Mouse (Mus musculus): Measurements from ENCODE around the gene Lamb3. TPM values are rescaled to one million over a fixed set of nuclear protein-coding genes. Genes with fewer than 3 reads are reported as not detected.

Lamb3 gene
- polyA plus RNA-seq, 1 experiment from 2014 or later = 8.6 TPM

DNA sequence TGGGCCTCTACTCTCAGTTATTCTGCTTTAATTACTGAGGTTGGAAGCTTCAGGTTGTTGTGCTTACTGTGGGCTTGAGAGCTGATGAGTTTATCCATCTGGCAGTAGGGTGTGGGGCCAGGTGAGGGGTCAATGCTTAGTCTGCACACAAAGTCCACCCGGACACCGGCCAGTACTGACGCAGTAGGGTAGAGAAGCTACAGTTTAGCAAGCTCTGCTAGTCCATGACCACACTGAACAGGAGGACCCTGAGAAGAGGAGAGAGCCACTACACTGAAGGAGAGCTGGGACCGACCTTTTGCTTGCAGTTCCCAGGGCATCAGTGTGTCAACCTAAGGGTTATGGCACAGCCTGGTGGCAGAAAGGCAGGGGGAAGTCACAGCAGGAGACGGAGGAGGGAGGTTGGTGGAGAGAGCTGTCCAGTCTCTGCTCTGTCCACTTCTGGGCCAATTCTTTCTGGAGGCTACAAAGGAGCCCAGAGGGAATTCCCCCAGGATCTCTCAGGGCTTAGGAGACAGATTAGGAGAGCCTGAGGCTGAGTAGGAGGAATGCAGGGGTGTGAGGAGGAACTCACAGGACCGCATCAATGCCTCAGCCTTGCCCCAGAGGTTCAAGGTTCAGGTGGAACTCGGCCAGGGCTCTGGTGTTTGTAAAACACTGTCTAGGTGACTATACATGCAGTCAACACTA lies 119.1 kb downstream of the Lamb3 start:
- Histone ChIP-seq H3K9me3 (no peaks in the 10 kb centered on the region), H3K4me3 (no peak overlapping the region), H3K27ac (no peak overlapping the region), H3K9ac (no peak overlapping the region), H3K4me2 (no peak overlapping the region), H3K36me3 (no peaks in the 10 kb centered on the region), H3K27me3 (peaks cover 7% of the 10 kb centered on the region; the same call in 1 of the 2 replicates), H3K4me1 (peaks cover 8% of the 10 kb centered on the region; the same call in 1 of the 2 replicates)
- 73% methylated on average over 7 of the region's 7 CpGs for WGBS
- ATAC-seq (ENCODE audit: insufficient number of reproducible peaks, low FRiP score, low TSS enrichment, low read depth) = no peak

DNA sequence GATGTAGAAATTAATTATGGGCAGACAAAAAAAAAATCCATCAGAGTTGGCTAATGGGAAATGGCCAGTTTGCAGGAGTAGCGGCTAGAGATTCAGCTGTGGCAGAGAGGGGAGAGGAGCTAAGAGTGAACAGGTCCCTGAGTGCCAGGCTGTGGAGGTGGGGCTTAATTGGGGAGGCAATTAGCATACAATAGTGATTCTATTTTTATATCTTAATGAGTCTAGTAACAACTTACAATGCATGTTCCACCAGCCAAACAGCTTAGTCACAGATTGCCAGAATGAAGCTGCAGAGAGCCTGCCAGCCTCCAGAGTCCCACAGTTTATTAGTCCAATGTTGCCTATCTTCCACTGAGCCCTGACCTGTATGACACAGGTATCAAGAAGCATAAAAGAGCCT lies 119.7 kb downstream of the Lamb3 start:
- no peak overlapping the region for H3K27ac ChIP-seq
- H3K9me3 ChIP-seq = no peaks in the 10 kb centered on the region
- no peak overlapping the region for H3K4me2 ChIP-seq
- H3K4me3 ChIP-seq = no peak overlapping the region
- 67% methylated on average over 1 of the region's 1 CpGs for WGBS
- no peak overlapping the region for H3K9ac ChIP-seq
- no peaks in the 10 kb centered on the region for H3K36me3 ChIP-seq
- H3K4me1 ChIP-seq = peaks cover 8% of the 10 kb centered on the region; the same call in 1 of the 2 replicates
- H3K27me3 ChIP-seq = peaks cover 7% of the 10 kb centered on the region; the same call in 1 of the 2 replicates
- no peak for ATAC-seq (ENCODE audit: insufficient number of reproducible peaks, low FRiP score, low TSS enrichment, low read depth)

DNA sequence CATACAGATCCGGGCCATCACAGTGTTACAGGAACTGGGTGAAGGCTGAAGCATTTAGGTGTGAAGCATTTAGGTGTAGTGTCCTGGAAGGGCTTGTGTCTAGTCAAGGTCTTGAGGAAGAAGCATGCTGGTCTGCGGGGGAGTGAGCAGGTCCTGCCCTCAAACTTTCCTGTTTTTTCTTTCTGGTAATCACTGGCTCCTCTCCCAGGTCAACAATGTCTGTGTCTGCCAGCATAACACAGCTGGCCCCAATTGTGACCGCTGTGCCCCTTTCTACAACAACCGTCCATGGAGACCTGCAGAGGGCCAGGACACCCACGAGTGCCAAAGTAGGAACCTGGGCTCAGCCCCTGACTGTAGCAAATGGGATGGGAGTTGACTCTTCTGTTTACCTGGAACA lies 120.2 kb downstream of the Lamb3 start:
- no peak for ATAC-seq (ENCODE audit: insufficient number of reproducible peaks, low FRiP score, low TSS enrichment, low read depth)
- no peak overlapping the region for H3K27ac ChIP-seq
- no peak overlapping the region for H3K4me3 ChIP-seq
- WGBS = 70% methylated on average over 5 of the region's 5 CpGs
- no peak overlapping the region for H3K9ac ChIP-seq
- H3K27me3 ChIP-seq = peaks cover 7% of the 10 kb centered on the region; the same call in 1 of the 2 replicates
- no peaks in the 10 kb centered on the region for H3K9me3 ChIP-seq
- no peaks in the 10 kb centered on the region for H3K36me3 ChIP-seq
- H3K4me1 ChIP-seq = peaks cover 8% of the 10 kb centered on the region; the same call in 1 of the 2 replicates
- H3K4me2 ChIP-seq = no peak overlapping the region

DNA sequence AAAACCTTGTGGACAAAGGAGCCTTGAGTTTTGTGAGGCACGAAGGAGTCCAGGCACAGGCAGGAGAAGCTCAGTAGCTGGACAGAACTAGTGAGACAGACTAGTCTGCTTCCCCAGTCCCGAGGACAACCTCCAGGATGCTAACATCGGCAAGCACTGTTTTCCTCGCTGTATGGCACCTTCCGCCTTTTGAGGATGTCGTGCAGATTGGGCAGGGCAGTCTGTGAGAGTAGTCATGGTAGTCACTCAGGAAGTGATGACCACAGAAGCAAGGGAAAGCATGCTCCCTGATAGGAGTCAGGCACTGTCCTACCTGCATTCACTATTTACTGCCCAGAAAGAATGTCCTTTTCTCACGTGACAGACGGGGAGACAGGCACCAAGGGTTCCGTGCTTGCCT lies 122.1 kb downstream of the Lamb3 start:
- Histone ChIP-seq H3K4me2 (no peak overlapping the region), H3K9me3 (no peaks in the 10 kb centered on the region), H3K4me3 (no peak overlapping the region), H3K36me3 (no peaks in the 10 kb centered on the region), H3K27ac (no peak overlapping the region), H3K27me3 (peaks cover 7% of the 10 kb centered on the region; the same call in 1 of the 2 replicates), H3K9ac (no peak overlapping the region), H3K4me1 (peaks cover 12% of the 10 kb centered on the region)
- ATAC-seq (ENCODE audit: insufficient number of reproducible peaks, low FRiP score, low TSS enrichment, low read depth) = no peak
- 78% methylated on average over 9 of the region's 9 CpGs for WGBS

DNA sequence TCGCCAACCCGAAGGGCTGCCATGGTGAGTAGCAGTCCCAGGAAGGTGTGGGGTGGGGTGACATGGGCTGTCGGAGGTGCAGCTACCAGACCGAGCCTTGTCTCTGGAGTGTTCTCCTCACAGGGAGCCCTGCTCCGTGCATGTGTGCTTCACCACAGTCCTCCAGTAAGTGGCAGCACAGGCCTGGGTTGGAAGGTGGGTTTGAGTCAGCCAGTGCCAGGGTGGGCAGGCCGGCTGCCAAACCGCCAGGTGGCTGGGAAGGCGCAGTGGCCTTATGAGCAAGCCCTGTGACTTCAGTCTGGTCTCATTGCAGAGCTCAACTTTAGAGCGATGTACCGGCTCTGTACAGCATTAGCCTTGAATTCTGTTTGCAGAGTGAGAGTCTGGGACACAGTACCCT lies 122.7 kb downstream of the Lamb3 start:
- H3K4me3 ChIP-seq = no peak overlapping the region
- WGBS = 37% methylated on average over 10 of the region's 10 CpGs
- peaks cover 12% of the 10 kb centered on the region for H3K4me1 ChIP-seq
- H3K27ac ChIP-seq = no peak overlapping the region
- no peak overlapping the region for H3K9ac ChIP-seq
- peak; percentile 49; the same call in 1 of the 2 replicates for ATAC-seq (ENCODE audit: insufficient number of reproducible peaks, low FRiP score, low TSS enrichment, low read depth)
- H3K36me3 ChIP-seq = no peaks in the 10 kb centered on the region
- no peak overlapping the region for H3K4me2 ChIP-seq
- peaks cover 7% of the 10 kb centered on the region; the same call in 1 of the 2 replicates for H3K27me3 ChIP-seq
- H3K9me3 ChIP-seq = no peaks in the 10 kb centered on the region

DNA sequence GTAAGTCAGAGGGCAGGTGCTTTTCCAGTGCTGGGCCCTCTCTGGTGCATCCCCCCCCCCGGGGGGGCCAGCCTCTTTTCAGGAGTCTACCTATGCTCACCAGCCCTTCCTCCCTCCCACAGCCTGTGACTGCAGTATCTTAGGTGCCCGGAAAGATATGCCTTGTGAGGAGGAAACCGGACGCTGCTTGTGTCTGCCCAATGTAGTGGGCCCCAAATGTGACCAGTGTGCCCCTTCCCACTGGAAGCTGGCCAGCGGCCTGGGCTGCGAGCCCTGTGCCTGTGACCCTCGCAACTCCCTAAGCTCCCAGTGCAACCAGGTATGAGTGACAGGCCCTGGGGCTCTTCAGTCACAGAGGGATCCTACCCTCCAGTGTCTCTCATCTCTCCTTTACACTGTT lies 123.1 kb downstream of the Lamb3 start:
- peaks cover 7% of the 10 kb centered on the region; the same call in 1 of the 2 replicates for H3K27me3 ChIP-seq
- H3K27ac ChIP-seq = no peak overlapping the region
- H3K4me1 ChIP-seq = peaks cover 12% of the 10 kb centered on the region
- ATAC-seq (ENCODE audit: insufficient number of reproducible peaks, low FRiP score, low TSS enrichment, low read depth) = no peak
- WGBS = 81% methylated on average over 7 of the region's 7 CpGs
- no peak overlapping the region for H3K9ac ChIP-seq
- no peak overlapping the region for H3K4me3 ChIP-seq
- no peak overlapping the region for H3K4me2 ChIP-seq
- H3K36me3 ChIP-seq = no peaks in the 10 kb centered on the region
- no peaks in the 10 kb centered on the region for H3K9me3 ChIP-seq

DNA sequence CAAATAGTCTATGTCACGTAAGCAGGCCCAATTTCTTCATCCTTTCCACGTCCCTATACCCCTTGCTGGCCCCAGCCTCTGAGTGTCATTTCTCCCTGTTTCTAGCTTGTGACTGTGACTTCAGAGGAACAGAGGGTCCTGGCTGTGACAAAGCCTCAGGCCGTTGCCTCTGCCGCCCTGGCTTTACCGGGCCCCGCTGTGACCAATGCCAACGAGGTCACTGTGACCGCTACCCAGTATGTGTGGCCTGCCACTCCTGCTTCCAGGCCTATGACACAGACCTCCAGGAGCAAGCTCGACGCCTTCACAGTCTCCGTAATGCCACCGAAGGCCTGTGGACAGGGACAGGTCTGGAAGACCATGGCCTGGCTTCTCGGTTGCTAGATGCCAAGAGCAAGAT lies 124.5 kb downstream of the Lamb3 start:
- Histone ChIP-seq H3K4me3 (no peak overlapping the region), H3K27ac (no peak overlapping the region), H3K36me3 (no peaks in the 10 kb centered on the region), H3K9me3 (no peaks in the 10 kb centered on the region), H3K27me3 (peaks cover 7% of the 10 kb centered on the region; the same call in 1 of the 2 replicates), H3K9ac (no peak overlapping the region), H3K4me1 (peaks cover 12% of the 10 kb centered on the region), H3K4me2 (no peak overlapping the region)
- 88% methylated on average over 13 of the region's 13 CpGs for WGBS
- ATAC-seq (ENCODE audit: insufficient number of reproducible peaks, low FRiP score, low TSS enrichment, low read depth) = no peak

DNA sequence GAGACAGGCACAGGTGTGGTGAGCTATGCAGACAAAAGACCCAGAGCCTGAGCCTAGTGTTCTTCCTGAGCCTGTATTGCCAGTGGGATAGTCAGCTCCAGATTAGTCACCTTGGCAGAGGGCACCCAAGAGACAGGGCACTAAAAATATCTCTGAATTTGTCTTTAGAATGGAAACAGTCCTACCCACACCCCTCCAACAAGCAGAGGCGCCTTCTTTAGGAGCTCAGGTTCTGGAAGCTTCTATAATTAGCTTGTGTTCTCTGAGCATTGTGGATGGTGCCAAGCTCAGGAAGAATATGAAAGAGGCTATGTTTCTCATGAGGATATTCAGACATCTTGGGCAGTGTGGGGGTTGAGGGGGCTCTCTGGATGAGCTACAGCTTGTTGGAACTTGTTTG lies 125.2 kb downstream of the Lamb3 start:
- H3K27ac ChIP-seq = no peak overlapping the region
- no peak overlapping the region for H3K4me3 ChIP-seq
- H3K4me2 ChIP-seq = no peak overlapping the region
- no peaks in the 10 kb centered on the region for H3K36me3 ChIP-seq
- no peak overlapping the region for H3K9ac ChIP-seq
- H3K4me1 ChIP-seq = peaks cover 12% of the 10 kb centered on the region
- 93% methylated on average over 1 of the region's 1 CpGs for WGBS
- ATAC-seq (ENCODE audit: insufficient number of reproducible peaks, low FRiP score, low TSS enrichment, low read depth) = no peak
- peaks cover 7% of the 10 kb centered on the region; the same call in 1 of the 2 replicates for H3K27me3 ChIP-seq
- H3K9me3 ChIP-seq = no peaks in the 10 kb centered on the region

DNA sequence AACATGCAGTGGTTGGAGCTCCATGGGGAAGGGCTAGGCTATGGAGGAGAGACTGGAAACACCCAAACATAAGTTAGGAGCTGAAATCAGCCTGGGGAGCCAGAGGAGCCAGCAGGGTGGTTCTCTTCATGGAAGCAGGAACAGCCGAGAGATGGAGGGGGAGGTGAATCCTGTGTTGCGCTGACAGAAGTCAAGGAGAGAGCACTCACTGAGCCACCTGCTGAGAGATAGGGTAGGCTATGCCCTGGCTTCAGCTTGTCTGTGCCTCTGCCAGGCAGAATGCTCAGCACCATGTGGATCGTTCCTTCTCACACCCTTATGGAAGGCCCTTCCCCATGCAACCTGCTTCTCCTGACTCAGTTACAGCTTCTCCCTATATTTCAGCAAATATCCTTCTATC lies 126.3 kb downstream of the Lamb3 start:
- Histone ChIP-seq H3K27ac (no peak overlapping the region), H3K36me3 (no peaks in the 10 kb centered on the region), H3K4me1 (peaks cover 23% of the 10 kb centered on the region), H3K4me3 (no peak overlapping the region), H3K9ac (no peak overlapping the region), H3K4me2 (no peak overlapping the region), H3K9me3 (no peaks in the 10 kb centered on the region), H3K27me3 (no peaks in the 10 kb centered on the region; the same call in 1 of the 2 replicates)
- ATAC-seq (ENCODE audit: insufficient number of reproducible peaks, low FRiP score, low TSS enrichment, low read depth) = no peak
- 74% methylated on average over 3 of the region's 3 CpGs for WGBS

DNA sequence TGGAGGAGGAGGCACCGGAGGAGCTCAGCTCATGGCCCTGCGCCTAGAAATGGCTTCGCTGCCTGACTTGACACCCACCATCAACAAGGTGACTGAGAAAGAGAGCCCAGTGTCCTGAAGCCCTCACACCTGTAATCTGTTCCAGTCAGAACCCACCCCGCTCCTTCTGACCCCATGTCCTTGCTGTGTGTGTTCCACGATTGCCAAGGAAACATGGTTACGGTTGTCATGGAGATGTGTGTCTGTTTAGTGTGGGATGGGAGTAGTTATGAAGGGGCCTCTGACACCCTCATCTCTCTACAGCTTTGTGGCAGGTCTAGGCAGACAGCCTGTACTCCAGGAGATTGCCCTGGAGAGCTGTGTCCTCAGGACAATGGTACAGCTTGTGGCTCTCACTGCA lies 127.0 kb downstream of the Lamb3 start:
- Histone ChIP-seq H3K9me3 (no peaks in the 10 kb centered on the region), H3K4me2 (no peak overlapping the region), H3K27ac (no peak overlapping the region), H3K9ac (no peak overlapping the region), H3K4me1 (peaks cover 25% of the 10 kb centered on the region), H3K36me3 (no peaks in the 10 kb centered on the region), H3K27me3 (no peaks in the 10 kb centered on the region; the same call in 1 of the 2 replicates), H3K4me3 (no peak overlapping the region)
- ATAC-seq (ENCODE audit: insufficient number of reproducible peaks, low FRiP score, low TSS enrichment, low read depth) = no peak
- WGBS = 72% methylated on average over 6 of the region's 6 CpGs

DNA sequence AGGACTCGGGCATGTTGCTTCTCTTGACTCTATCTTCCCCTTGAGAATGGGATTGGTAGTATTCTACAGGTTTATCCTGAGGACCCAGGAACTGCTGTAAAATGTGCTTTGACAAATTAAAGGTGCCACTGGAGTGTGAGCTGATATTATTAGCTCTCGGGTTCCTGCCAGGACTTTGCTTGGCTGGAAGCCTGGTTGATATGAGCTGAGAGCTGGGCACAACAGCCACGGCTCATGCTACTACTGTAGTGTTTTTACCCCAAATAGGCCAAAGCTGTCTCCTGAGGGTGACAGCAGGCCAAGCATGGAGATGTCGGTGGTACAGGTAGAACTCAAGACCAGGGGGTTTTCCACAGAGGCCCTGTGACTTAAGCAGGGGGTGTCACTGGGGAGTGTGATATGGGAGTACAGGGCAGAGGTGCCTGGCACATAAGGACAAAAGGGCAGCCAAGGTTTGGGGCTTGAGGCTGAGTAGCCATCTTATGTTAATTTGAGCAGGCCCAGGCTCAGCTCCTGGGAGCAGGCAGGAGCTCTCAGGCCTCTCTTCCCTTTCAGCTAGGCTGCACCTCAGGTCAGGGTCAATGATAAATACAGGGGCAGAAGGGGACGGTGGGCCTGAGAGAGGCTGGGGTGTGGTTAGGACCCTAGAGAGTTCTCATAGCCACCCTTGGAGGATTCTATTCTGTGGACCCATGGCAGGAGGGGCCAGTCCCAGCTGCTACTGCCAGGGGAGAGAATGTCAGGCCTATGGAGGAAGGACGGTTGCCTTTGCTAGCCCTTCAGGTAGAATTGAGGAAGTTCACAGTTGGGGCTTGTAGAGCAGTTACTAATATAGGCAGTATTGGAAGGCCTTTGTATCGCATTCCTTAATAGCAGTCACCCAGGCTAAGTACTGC lies 128.9 kb downstream of the Lamb3 start:
- H3K4me2 ChIP-seq = no peak overlapping the region
- peaks cover 17% of the 10 kb centered on the region for H3K4me1 ChIP-seq
- no peaks in the 10 kb centered on the region for H3K27me3 ChIP-seq
- ATAC-seq (ENCODE audit: insufficient number of reproducible peaks, low FRiP score, low TSS enrichment, low read depth) = no peak
- H3K27ac ChIP-seq = no peak overlapping the region
- H3K9me3 ChIP-seq = no peaks in the 10 kb centered on the region
- H3K4me3 ChIP-seq = no peak overlapping the region
- H3K9ac ChIP-seq = no peak overlapping the region
- WGBS = 74% methylated on average over 7 of the region's 7 CpGs
- H3K36me3 ChIP-seq = no peaks in the 10 kb centered on the region

DNA sequence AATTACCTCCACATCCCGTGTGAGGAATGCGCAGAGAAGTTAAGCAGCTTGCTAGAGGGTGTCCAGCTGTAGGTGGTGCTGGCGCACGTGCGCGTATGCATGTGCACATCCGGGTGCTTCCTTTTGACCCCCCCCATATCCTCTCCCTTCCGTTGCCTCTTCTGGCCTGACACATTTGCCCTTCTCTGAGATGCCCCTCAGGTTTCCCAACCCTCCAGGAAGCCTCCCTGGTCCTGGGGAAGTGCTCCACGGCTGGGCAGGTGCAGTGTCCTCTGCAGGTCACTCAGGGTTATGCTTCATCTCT lies 129.5 kb downstream of the Lamb3 start:
- no peak overlapping the region for H3K4me3 ChIP-seq
- 88% methylated on average over 9 of the region's 9 CpGs for WGBS
- H3K9ac ChIP-seq = no peak overlapping the region
- H3K4me1 ChIP-seq = peaks cover 17% of the 10 kb centered on the region
- no peaks in the 10 kb centered on the region for H3K27me3 ChIP-seq
- no peaks in the 10 kb centered on the region for H3K36me3 ChIP-seq
- H3K9me3 ChIP-seq = no peaks in the 10 kb centered on the region
- ATAC-seq (ENCODE audit: insufficient number of reproducible peaks, low FRiP score, low TSS enrichment, low read depth) = no peak
- no peak overlapping the region for H3K27ac ChIP-seq
- H3K4me2 ChIP-seq = no peak overlapping the region

All from limb, embryonic 15.5 days (tissue).